Mouse (Mus musculus) right cerebral cortex, postnatal 25 days (tissue): ENCODE results near the gene Eno3.

Source experiments
- DNase-seq: peaks from one replicate; pipeline ENCODE4 v3.0.0; 2022

Eno3 gene

DNA sequence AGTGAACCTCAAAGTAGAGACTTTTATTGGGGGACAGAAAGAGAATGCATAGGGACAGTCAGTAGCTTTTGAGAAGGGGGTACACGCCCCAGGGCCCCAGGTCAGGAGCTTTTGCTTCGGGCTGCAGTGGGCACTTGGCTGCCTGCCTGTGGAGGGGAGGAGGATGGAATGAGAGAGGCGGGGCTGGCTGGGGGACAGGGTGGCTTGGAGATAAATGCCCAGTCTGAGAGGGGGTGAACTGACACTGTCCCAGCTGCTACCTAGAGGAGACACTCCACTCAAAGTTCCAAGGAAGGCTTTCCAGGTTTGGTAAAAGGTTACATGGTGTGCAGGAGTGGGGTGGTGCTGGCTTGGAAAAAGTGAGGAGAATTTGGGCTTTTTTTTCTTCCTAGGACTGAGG is at the start of gene Eno3:
Gene Eno3 (plus strand): TSS at position 239 of the 400 bp plus-strand sequence.
- no peak for DNase-seq

GRCm38 (mm10) chr11:70607611-70608010 is 49.4 kb upstream of the Eno3 start:
- no peak for DNase-seq

DNA sequence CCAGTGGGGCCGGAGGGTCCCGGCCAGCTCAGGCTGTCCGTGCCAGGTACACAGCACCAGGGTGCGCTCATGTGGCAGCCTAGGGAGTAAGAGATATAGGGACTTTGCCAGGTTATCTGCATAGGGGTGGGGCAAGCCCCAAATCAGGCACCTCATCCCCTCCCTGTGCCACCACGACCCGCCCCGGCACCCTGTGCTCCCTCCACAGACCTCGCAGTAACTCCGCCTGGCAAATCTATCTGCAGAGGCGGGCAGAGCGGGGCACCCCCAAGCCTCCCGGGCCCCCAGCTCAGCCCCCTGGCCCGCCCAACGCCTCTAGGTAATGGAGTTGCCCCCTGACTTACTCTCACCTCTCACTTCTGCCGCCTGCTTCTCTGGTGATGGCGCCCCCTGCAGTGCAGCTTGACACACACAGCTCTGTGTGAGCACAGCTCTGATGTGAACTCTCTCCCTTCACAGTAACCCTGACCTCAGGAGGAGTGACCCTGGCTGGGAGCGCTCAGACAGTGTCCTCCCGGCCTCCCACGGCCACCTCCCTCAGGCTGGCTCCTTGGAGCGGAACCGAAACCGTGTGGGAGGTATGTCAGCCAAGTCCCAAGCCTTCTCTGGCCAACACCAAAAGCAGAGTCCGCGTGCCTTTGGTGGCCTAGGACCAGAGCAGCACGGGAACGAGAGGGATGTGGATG is 48.5 kb upstream of the Eno3 start:
- DNase-seq: no peak

DNA sequence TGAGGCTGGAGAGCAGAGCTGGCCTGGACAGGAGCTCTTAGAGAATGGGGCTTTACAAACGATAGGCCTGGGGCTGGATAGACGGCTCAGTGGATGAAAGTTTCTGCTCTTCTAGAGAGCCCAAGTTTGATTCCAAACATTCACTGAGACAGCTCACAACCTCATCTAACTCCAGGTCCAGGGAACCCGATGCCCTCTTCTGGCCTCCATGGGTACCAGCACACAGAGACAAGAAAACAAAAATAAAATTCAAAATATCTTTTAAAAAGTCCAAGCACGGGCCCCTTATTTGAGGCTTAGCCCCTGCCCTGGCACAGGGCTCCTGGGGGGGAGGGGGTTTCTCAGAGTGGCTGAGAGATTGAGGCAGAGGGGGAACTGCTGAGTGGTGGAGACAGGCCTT is 46.2 kb upstream of the Eno3 start:
- no peak for DNase-seq

DNA sequence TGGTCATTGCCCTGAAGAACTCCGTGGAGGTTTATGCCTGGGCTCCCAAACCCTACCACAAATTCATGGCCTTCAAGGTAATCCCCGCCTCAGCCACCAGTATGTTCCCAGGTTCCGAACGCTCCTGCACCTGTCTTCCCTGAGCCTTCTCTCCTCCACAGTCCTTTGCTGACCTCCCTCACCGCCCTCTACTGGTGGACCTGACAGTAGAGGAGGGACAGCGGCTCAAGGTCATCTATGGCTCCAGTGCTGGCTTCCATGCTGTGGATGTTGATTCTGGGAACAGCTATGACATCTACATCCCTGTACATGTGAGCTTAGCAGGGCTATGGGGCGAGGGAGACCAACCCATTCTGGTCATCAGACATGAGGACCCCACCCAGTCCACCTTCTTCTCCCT is 44.5 kb upstream of the Eno3 start:
- DNase-seq: no peak

- DNase-seq: no peak
These were observed 41.9 kb upstream of the Eno3 start for GRCm38 (mm10) chr11:70615074-70615473.

- DNase-seq: no peak
These were observed 41.4 kb upstream of the Eno3 start, which contains the start of gene 4930544D05Rik for GRCm38 (mm10) chr11:70615516-70616093. Gene 4930544D05Rik (plus strand): TSS chr11:70615848.

- no peak for DNase-seq
These were observed 37.9 kb upstream of the Eno3 start, which contains the start of gene Chrne for GRCm38 (mm10) chr11:70619101-70619500. Gene Chrne (minus strand): TSS chr11:70619216.

DNA sequence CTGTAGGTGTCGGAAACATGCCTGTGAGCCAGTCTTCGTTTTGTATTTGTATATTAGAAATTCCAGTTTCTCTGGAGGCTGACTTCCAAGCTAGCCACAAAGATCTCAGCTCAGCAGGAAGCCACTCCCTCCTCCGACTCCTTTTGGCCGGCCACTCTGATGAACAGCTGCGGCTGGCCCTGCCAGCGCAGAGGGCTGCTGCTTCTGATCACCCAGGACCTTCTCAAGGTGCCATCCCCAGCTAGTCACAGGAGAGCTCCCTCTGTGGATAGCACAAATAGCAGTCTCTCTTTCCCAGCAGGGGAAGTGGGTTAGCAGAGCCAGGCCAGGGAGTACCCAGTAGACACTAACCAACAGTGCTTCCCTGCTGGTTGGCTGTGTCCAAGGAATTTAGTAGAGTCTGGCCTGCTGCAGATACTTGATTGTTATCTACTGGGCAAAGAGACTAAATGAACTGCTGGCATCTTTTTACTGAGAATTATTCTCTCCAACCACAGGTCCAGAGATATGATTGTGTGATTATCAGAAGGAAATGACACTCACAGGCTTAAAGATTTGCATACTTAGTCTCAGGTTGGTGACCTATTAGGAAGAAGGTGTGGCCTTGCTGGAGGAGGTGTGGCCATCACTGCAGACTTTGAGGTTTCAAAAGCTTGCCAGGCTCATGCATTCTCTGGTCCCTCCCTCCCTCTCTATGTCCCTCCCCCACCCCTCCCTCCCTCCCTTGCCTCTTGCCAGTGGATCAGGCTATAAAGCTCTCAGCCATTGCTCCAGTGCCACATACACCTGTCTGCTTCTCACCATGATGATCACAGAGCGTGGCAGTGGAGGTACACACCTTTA is 34.8 kb upstream of the Eno3 start:
- DNase-seq: no peak

DNA sequence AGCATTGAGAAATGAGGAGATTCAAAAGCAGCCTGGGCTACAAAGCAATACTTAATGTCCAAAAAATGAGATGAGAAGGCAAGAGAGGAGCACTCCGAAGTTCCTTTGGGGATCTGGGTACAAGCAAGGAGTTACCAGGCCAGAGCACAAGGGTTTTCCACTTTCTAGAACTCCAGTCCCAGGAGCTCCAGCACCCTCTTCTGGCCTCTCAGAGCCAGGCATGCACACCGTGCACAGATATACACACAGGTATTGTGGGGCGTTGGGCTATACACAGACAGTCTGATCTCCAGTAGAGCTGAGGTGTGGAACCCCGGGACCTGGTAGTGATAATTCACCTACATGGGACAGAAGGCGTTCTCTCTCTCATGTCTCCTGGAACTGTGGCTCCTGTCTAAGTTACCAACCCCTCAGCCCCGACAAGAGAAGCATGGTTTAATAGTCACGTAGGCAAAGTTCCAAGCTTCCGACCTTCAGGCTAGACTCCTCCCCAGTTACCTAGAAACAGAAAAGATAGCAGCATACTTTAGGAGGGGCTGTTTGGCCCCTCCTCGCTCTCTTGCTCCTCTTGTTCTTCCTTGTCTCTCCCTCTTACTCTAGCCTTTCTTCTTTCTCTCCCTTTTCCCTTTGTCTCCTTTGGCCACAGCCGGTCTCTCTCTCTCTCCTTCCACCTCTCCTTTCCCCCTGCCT is 33.8 kb upstream of the Eno3 start:
- DNase-seq: no peak

DNA sequence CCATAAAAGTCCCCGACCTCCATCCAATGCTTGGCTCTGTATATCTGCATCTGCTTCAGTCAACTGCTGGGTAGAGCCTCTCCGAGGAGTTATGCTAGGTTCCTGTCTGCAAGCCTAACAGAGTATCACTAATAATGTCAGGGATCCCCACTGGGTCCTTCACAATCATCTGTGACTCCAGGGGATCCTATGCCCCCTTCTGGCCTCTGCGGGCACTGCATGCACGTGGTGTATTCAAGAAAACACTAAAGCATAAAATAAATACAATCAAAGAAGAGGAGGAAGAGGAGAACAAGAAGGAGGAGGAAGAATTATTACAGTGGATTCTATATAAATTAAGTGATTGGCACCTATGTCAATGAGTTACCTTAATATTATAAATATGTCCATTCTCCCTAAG is 31.5 kb upstream of the Eno3 start:
- no peak for DNase-seq

GRCm38 (mm10) chr11:70626877-70627276 is 30.1 kb upstream of the Eno3 start:
- DNase-seq: no peak

- DNase-seq: no peak
These were observed 28.6 kb upstream of the Eno3 start for GRCm38 (mm10) chr11:70628431-70628830.

GRCm38 (mm10) chr11:70629557-70629956 is 27.4 kb upstream of the Eno3 start:
- DNase-seq: no peak

- no peak for DNase-seq
These were observed 26.9 kb upstream of the Eno3 start for GRCm38 (mm10) chr11:70630129-70630528.

- no peak for DNase-seq
These were observed 21.4 kb upstream of the Eno3 start for GRCm38 (mm10) chr11:70635601-70636000.

- DNase-seq: no peak
These were observed 19.2 kb upstream of the Eno3 start for GRCm38 (mm10) chr11:70637764-70638163.

DNA sequence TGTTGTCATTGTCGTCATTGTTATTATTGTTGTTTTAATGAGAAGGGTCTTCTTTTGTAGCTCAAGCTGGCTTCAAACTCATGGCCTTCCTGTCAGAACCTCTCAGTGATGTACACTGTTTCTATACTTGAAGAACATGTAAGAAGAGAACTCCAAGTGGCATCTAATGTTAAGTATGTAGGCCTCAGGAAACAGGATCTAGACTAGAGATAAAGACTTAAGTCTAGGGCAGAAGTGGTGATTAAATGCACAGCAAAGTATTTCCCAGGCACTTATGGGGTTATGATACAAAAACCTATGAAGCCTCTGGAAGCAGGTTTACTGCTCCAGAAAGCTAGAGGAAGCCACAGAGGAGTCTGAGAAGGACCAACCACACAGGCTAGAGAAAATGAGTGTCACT is 18.7 kb upstream of the Eno3 start:
- DNase-seq: no peak

- no peak for DNase-seq
These were observed 18.2 kb upstream of the Eno3 start, which contains the start of gene Gp1ba for GRCm38 (mm10) chr11:70638714-70639278. Gene Gp1ba (plus strand): TSS chr11:70639122.

DNA sequence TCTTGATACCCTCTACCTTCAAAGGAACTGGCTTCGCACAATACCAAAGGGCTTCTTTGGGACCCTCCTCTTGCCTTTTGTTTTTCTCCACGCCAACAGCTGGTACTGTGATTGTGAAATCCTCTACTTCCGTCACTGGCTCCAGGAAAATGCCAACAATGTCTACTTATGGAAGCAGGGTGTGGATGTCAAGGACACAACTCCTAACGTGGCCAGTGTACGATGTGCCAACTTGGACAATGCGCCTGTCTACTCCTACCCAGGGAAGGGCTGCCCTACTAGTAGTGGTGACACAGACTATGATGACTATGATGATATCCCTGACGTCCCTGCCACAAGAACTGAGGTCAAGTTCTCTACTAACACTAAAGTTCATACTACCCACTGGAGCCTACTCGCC is 17.0 kb upstream of the Eno3 start:
- no peak for DNase-seq

DNA sequence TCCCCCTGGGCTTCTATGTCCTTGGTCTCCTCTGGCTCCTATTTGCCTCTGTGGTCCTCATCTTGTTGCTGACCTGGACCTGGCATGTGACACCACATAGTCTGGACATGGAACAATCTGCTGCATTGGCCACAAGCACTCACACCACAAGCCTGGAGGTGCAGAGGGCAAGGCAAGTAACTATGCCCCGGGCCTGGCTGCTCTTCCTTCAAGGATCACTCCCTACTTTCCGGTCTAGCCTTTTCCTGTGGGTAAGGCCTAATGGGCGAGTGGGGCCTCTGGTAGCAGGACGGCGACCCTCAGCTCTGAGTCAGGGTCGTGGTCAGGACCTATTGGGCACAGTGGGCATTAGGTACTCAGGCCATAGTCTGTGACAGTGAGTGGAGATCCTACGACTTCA is 15.8 kb upstream of the Eno3 start:
- no peak for DNase-seq

DNA sequence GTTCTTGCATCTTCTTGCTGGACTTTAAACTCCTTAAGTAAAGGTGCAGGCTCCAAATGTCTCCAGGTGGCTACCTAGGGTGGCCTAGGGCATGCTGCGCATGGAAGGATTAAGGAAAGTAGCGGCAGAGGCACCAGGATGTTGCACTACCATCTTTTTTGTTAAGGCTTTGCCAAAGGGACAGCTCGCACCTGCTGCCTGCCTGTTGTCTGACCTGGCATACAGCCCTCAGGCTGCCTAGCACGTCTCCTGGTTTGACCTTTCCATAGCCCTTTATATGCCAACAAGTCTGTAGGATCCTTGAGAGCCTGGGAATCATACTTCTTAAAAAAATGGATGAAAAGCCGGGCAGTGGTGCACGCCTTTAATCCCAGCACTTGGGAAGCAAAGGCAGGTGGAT is 14.0 kb upstream of the Eno3 start:
- DNase-seq: no peak

- DNase-seq: no peak
These were observed 12.4 kb upstream of the Eno3 start for GRCm38 (mm10) chr11:70644564-70645103.
